Mouse (Mus musculus): ENCODE data around the gene Man2b2. TPM values are rescaled to one million over a fixed set of nuclear protein-coding genes. Genes with fewer than 3 reads are reported as not detected.

Man2b2 gene
- total RNA-seq, 4 experiments from 2014 or later: 3.7 to 6.0 (median 5.1) TPM

- DNase-seq (ENCODE audit: low spot score in 2 of 2): no peak
Observed at GRCm38 (mm10) chr5:36769603-36770002, 60.9 kb downstream of the Man2b2 start.

DNA sequence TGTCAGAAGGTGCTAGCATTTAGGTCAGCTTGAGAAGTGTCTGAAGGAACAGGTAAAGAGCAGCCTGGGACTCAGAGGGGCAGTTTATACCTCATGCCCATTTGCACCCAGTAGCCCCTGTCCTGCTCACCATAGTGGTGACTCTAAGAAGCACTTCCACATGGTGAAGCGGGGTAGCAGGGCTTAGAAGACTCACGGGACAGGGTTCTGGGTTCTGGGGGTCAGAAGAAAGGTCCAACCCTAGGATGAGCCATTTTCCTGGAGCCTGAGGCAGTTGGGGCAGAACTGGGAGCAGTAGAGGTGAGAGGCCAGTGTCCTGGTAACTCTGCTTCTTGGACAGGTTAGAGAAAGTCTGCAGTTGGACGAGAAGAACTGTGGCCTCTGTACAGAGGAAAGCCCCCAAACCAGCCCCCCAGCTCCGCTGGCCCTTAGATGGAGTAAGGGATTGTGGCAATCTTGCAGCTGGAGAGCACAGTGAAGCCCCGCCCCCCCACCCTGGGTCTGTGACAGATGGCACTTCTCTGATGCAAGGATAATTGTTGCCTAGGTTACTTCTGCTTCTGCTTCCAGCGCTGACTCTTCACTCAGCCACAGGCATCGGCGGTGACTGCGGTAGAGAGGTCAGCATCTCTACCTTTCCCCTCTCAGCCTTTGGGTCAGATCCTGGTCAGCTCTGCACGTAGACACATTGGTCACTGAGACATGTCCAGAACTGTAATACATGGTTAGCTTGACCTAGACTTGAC, 63.3 kb downstream of the Man2b2 start:
- no peak for DNase-seq (ENCODE audit: low spot score in 2 of 2)

DNA sequence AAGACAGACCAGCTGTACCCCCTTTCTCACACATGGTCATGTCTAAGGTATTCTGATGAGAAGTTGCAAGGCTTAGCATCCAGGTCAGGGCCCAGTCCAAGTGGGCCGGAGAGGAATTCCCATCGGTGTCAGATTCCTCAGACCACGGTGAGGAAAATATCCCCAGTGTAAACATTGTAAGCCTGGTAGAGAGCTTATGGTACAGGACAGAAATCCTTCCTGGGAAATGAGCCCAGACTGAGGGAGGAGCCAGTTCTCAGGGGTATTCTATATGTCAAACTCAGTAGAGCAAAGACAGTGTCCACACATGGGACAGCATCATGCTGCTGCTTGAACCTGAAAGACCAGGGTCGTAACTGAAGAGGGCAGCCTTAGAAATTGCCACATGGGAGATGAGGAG, 70.6 kb downstream of the Man2b2 start:
- DNase-seq (ENCODE audit: low spot score in 2 of 2): no peak

DNA sequence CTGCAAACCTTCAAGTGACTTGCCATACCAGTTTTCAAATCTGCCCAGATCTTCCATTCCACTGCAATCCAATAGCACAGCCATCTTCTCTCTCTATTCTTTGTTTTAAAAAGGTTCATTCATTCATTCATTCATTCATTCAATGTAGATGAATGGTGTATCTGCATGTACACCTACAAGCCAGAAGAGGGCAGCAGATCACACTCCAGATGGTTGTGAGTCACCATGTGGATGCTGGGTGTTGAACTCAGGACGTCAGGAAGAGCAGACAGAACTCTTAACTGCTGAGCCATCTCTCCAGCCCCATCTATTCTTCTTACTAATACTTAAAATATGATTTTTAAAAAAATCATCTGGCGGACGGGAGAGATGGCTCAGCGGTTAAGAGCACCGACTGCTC, 73.4 kb downstream of the Man2b2 start:
- no peak for DNase-seq (ENCODE audit: low spot score in 2 of 2)

Other genes with a start within 250 kb of the Man2b2 start
- 10 to 100 TPM; 13.9 to 15.2 (median 15.1) TPM for gene Tbc1d14, start 237.4 kb downstream of the Man2b2 start, total RNA-seq (2022)
- gene D5Ertd579e, start 134.6 kb downstream of the Man2b2 start, total RNA-seq (2022): 10 to 100 TPM; 75.9 to 99.5 (median 81.1) TPM
- gene Bloc1s4, start 82.0 kb downstream of the Man2b2 start, total RNA-seq (2022): 10 to 100 TPM in 1 of 4 experiments, 1 to 10 TPM in 3; 8.0 to 10.8 (median 9.0) TPM
- 100 to 1,000 TPM; 231 to 247 (median 235) TPM for gene Mrfap1, start 33.9 kb downstream of the Man2b2 start, total RNA-seq (2022)
- 1 to 10 TPM in 1 of 4 experiments, under 1 TPM in 3; 0.27 to 1.1 (median 0.37) TPM for gene Ppp2r2c, start 37.9 kb upstream of the Man2b2 start, total RNA-seq (2022)
- 10 to 100 TPM; 51.3 to 68.1 (median 58.9) TPM for gene Wfs1, start 158.6 kb upstream of the Man2b2 start, total RNA-seq (2022)